Mouse (Mus musculus) retina, postnatal 1 day (tissue): Measurements from ENCODE around the gene Cdk5rap2.

Source experiments
- DNase-seq: peaks from one replicate; pipeline ENCODE4 v3.0.0-alpha.2; 2012

Cdk5rap2 gene

DNA sequence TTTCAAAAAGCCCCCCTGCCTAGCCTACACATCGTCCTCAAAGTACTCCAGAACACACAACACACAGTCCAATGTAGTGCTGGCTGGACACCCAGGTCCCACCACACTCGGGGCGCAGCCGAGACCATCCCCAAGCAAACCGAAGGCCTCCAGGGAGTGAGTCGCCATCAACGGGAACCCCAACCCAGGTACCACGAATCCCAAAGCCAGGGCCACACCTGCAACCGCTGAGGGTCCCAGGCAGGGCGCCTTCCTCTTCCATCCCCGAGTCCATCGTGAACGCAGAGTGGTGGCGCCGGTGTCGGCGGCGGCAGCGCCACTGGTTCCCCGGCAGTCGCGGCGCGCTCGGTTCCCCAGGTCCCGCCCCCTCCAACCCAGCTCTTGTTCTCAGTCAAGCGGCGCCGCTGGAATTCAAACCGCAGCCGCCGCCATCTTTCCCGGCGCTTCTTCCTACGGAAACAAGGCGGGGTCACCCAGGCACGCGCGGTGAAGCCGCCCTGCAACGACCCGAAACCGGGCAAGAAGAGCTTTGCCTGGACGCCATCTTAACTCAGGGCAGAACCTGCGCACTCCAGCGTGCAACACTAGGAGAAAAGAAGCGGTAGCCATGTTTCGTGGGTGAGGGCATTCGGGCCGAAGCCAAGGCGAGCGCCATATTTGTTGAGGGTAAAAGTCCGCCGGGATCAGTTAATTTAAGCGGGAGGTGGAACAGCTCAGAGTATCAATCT lies at the start of gene Cdk5rap2:
TSS of gene Cdk5rap2 (minus strand) at position 450 of the 728 bp plus-strand sequence.
- peak; percentile 99 for DNase-seq

DNA sequence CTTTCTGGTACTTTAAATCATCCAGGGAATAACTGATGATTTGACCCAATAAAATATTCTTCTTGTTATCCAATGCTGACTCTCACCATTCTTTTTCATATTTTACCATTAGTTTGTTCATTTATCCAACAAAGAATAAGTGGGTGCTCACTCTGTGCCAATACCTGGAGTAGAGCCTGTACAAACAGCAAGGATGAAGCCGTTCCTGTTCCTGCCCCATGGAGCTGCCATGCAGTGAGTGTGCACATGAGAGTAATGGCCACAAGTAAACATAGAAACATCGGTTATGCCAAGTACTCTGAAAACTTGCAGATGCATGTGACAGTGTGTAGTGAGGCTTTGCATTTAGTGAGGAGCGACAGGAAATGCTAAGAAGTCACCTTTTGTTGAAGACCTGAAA lies 41.9 kb upstream of the Cdk5rap2 start:
- DNase-seq: no peak

DNA sequence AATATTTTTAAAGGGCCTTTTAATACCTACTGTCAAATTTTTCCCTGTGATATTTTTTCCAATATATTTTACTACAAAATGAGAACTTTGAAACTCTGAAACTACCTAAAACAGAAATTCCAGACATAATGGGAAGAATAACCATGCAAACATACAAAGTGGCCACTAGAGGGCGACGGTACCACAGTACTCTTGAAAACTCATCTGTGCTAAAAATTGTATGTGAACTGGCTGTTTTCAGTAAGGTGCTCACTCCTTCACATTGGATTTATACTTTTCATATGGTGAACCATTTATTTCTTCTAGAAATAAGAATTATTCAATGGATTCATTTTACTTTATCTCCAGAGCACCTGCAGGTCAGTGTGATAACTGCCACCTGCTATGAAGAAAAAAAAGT lies 41.5 kb upstream of the Cdk5rap2 start:
- DNase-seq: peak; percentile 63

DNA sequence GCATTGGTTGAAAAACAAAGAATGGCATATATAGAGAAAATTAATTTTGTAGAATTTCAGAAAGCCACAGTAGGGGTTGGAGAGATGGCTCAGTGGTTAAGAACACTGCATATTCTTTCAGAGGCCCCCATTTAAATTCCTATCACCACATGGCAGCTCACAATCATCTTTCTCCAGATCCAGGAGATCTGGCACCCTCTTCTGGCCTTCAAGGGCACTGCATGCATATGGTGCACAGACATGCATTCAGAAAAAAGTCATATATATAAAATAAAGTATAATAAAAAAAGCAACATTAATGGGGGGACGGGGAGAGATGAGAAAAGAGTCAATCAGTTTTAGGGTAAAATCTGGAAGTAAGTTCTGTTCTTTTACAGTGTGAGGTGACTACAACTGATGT lies 39.4 kb upstream of the Cdk5rap2 start:
- no peak for DNase-seq

DNA sequence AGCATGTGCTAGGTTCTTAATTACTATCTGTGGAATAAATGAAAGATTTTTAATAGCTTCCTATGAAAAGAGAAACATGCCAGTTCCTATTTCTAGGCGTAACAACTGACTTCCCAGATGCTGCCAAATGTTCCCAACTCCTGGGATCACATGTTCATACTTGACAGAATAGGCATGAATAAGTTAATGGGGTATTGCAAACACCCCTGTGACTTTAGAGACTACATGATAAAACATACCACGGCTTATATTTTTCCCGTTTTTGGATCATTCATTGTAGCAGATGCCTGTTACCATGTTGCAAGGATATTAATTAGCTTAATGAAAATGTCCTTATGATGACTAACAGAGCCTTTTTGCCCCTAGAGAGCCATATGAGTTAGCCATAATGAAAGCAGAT lies 36.5 kb upstream of the Cdk5rap2 start:
- no peak for DNase-seq

DNA sequence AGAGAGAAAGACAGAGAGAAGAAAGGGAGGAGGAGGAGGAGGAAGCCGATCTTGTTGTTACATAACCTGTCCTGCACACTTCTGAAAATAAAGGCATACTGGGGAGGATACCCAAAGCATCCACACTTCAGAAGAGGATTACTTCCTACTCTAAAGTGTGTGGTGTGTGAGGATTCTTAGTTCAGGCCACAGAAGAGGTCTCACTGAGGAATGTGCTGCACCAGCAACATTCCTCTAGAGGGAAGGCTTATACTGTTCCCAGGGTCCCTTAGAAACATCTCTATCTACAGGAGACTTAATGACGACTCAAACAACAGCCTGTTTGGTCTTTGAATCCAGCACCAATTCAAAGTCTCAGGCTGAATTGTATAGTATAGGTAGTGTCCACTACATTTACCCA lies 10.0 kb upstream of the Cdk5rap2 start:
- DNase-seq: no peak

DNA sequence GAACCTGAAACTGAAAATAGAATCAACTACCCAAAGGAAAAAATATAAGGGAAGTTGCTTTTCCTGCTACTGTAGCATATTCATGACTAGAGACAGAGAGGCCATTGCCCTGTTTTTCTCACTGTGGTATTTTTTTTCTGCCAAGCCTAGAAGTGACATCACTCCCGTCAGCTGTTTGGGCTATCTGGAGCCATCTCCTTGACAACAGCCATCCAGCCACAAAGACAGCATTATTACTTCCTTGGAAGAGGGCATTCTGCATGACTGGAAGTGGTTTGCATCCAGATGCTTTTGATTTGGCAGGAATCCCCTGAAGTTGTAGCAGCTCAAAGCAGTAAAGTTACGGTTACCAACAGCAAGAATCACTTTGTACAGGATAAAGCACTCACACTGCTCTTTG lies 1.9 kb upstream of the Cdk5rap2 start:
- peak; percentile 86 for DNase-seq

DNA sequence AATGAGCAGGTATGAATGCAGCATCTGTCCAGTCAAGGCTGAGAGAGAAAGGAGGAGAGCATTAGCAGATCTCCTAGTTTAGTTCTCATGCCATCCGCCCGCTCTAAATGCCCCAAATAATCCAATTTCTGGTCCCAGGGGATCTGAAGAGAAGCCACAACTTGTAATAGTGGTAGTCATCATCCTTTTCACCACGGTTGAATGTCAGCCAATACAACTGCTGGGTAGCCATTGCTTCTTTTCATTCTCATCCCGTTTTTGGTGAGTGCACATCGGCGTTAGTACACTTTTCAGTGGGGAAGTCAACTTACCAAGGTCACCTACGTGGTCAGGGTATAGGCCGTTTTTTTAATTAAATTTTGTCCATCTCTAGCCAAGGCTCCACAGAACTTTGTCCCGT lies 787 bp downstream of the Cdk5rap2 start:
- DNase-seq: no peak

DNA sequence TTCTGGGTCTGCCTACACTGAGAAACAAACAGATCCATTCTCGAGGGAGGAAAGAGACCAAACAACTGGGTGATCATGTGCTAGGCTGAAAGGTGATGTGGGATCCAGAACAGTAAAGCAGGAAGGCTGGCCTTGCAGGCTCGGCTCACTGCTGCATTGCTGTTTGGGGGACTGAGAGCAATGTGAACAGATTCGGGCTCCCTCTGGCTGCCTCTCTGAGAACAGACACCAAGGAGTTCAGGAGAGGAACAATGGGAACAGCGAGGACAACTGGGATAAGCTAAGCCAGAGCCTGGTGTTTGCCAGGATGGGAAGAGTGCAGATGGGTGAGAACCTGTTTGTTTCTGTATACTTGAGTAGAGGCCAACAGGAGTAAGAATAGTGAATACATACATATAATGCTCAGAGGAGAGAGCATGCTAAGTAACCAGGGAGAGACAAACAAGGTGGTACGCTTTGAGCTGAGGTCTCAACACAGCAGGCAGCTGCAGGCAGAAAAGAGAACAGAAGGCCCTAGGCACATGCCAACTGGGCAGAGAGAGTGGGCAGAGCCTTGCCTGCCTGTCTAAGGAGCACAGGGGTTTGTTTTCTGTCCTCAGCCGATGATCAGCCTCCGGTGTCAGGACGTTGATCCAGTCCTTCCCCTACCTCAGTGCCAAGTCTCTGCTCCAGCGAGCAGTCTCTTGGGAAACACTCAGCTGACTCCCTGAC lies 8.0 kb downstream of the Cdk5rap2 start:
- peak; percentile 61 for DNase-seq

DNA sequence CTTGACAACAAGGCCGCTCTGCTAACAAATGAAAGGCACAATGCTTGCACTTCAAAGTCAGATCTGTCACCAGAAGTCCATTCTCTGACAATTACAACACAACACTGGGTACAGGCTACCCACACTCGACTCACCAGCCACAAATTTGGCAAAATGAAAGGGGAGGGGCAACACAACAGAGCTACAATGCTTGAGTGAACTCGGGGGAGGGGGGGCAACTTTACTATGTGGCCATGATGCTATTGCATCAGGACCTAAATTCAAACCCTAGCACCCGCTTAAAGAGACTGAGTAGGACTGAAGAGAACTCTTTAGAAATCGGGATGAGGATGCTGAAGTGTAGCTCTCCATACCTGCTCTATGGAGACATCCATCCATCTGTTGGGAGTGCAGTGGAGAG lies 10.8 kb downstream of the Cdk5rap2 start:
- no peak for DNase-seq

DNA sequence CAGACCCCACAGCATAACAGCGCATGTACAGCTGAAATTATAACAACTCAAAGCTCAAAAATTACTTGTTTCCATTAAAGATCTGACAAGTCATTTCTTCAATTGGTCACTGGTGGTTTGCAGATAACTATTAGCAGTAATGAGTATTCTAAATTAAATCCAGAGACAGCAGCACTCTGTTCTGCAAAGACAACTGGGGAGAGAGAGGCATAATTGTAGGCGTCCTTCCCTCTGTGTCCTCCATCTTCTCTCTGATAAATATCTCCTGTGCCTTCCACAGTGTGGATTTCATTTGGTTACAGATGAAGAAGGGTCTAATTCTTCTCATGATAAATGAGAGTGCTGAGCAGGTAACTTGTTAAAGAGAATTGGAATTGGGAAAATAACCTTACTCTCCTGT lies 11.2 kb downstream of the Cdk5rap2 start:
- DNase-seq: no peak

DNA sequence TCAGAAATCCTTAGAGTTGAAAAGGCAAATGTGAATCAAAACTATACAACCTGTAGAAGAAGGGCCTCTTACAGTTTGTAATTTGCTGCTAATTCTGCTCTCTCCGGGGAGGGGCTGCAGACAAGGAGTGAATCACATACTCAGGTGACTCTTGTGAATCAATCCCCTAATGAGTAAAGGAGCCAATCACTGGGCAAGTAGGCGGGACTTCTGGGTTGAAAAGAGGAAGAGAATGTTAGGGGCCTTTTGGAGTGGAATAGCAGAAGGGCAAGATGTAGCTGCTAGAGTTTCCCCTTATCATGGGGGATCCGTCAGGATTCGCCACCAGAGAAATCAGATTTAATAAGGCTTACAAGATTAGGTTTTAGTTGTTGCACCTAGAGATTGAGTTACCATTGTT lies 12.2 kb downstream of the Cdk5rap2 start:
- no peak for DNase-seq

DNA sequence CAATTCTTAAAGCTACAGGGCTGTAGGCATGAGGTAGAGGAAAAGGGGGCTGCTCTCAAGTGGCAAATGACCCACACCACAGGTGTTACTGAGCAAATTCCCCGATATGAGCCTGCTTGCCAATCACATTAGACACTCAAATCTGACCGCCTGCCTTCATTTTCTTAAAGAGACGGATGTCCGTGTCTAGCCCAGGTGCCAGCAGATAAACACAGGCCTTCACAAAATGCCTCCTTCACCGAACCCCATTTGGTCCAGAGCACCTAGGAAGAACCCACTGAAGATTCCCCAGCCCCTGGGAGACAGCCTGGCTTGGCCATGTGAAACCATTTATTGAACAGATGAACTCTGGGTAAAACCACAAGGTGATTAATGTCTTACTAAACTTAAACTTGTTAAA lies 13.5 kb downstream of the Cdk5rap2 start:
- DNase-seq: no peak

DNA sequence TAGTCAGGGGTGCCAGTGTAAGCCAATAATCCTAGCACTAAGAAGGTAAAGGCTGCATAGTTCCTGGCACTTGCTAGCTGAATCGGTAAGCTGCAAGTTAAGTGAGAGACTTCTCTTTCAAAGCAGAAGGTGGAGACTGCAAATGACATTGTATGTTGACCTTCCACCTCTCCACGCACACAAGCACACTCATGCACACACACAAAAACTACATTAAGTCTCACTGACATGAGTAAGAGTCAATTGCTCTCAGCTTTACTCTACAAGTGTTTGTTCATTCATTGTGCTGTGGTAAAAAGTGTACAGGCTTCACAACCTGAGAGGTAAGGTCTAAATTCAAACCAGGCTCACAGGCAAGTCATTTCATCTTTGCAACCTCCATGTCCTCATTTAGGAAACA lies 15.5 kb downstream of the Cdk5rap2 start:
- no peak for DNase-seq

DNA sequence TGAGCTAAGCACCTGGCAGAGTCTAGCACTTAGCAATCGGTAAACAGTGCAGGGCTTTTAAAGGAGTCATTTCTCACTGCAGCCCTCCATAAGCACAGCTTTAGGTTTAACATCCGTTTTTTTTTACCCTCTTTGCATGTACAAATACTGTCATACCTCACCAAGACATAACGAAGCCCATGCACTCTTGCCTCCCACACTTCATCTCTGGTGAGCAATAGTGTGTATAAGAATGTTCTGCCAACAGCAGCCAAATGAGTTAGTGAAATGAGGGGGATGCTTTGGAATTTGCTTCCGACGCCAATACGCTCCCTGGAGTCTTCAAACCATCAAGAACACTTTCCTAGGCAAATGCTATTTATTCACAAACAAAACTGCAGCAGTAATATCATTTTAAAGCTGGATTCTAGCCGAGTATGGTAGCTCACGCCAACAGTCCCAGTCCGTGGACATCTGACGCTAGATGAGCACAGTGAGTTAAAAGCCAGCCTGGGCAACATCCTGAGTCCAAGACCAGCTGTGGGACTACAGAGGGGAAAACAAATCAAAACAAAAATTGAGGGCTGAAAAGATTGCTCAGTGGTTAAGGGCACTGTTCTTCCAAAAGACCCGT lies 18.4 kb downstream of the Cdk5rap2 start:
- DNase-seq: no peak

DNA sequence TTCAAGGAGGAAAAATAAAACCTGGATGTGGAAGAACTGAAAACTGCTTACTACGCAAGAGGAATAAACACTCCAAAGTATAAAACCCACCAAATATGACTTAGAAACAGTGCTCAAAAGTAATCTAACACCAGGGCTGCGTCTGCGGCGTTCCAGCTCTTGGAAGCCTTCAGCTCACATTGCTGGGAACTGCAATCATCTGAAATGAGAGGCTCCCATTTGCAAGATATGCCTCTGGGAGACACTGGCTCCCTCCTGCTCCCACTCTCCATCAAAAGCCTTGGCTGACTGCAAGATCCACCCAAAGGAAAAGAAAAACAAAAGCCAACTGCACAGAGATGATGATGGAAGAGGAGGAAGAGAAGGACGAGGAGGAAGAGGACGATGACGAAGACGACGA lies 19.2 kb downstream of the Cdk5rap2 start:
- no peak for DNase-seq

DNA sequence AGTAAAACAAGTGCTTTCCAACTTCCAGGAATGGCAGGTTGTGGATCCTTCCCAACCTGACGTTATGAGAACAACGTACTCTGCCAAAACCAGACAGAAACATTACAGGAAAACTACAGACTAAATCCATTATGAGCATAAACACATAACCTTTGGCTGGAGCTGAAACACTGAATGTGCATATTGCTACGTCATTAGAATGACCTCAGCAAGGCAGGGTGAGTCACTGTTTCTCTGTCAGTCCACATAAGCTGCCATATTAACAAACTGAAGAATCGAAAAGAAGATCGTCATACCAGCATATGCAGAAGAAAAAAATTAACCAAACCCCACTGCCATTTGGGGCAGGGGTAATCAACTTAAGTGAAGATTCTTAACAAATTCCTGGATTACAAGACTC lies 24.0 kb downstream of the Cdk5rap2 start:
- no peak for DNase-seq

DNA sequence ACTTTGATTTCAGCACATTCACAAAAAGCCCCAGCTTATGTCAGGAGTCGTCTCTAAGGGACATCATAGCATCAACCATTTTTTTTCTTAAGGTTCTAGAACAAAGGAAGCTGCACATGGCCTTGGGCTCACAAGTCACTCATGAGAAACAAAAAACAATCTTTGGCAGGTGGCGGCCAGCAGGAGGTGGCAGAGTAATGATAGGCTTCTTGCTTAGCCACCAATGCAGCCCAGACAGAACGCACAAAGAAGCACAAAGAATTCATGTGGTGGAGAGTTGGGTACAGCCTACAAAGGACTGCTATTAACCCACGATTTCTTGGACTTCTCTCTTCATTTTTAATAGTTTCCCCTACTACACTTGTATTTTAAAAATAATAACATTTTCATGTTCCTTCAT lies 32.9 kb downstream of the Cdk5rap2 start:
- DNase-seq: no peak

DNA sequence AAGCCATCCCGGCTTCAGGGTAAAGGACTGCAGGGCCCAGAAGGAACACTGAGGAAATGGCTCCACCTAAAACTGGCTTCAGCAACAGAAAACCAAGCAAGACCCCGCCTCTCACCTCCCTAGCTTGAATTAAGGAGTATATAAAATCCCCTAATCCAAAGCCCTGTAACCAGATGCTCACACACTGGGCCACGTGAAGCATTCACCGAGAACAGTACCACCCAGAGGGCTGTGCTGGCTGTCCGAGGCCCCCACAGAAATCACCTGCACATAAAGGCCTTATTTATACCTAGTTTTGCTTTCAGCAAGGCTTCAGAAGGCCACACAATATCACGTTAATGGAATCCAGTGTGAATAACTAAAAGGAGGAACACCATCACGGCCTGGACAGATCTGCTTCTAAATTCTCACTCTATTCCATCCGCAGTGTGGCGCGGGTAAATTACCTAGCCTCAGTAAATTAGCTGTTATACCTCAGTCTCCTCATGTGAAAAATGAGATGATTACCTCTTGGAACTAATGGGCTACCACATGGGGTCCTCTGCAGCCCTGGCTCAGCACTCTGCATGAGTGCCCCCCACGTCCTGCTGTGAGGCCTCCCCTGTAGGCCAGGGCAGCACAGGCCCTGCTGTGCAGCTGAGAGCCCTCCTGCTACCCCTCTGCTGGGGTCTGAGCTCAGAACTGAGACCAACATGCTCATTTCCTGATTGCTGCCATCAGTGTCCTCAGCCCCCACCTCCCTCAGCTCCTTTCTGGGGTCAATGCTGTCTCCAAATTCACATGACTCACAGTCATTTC lies 45.0 kb downstream of the Cdk5rap2 start:
- no peak for DNase-seq

DNA sequence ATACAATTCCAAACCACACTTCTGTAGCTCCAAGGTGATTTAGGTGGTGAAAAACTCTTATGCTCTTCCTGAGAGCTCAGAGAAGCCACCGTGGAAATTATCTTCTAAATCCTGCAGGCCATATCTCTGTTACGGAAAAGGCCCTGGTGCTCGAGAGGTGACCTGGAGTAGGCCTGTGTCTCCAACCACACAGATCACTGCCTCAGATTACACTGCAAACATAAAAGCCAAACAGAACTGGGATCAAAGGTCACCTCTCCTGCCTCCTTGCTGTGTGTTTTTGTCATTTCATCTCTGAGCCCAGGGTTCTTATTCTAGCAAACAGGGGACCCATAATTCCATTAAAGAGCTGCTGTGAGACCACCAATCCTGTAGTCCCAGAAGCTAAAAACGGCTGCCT lies 48.9 kb downstream of the Cdk5rap2 start:
- DNase-seq: no peak

DNA sequence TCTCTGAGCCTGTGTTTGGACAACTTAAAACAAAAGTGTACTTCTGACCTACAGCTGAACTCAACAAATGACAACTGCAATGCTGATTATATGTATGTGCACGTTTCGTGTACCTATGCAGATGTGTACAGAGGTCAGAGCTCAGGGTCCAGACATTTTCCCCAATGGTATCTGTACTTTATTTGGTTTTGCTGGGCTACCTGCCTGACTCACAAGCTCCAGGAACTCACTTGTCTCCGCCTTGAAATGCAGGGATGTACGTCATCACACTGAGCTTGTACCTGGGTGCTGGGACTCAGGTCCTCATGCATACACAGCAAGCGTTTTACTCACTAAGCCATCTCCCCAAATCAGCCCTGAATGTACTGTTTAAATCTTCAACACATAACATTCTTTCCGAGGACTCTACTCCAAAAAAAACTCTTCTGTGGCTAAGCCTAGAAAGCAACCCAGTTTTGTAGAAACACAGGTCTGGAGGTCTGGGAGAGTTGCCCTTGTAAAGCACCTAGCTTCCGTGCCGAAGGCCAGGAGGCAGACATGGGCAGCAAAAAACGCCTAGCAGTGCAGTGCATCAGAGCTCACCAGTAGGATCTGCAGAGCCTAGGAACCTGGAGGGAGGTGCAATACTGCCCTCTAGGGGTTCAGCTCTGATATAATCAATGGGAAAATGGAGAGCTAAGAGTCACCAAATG lies 54.4 kb downstream of the Cdk5rap2 start:
- peak; percentile 77 for DNase-seq

DNA sequence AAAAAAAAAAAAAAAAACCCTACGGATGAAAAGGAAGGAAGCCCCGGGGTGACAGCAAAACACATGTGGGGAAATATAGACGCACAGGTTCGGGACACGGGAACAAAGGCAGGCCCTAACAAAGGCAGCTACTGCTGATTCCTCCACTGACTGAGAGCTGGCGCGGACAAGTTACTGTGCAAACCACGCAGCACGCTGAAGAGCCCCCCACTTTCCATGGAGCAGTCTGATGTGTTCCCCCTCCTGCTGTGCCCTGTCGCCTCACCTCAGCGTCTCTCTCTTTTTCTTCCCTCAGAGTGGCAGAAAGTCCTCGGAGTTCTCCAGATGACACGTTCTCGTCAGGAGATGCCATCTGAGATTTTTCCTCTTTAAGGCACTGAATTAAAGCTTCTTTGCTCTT lies 55.8 kb downstream of the Cdk5rap2 start:
- peak; percentile 30 for DNase-seq

DNA sequence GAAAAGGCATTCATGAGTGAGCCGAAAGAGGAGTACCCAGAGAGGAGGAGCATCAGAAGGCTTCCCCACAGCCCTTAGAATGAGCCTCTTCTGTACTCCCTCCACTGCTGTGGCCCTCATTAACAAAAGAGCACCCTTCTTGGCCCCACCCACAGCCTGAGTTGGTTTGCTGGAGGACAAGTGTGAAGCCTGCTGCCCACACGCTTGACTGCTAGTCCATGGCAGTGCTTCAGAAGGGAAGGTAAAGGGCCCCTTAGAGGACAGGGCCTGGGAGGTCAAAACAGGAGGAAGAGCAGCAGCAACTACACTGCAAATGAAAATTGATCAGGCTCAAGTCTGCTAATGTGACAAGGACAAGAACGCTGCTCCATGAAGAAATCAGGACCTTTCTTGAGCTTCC lies 56.6 kb downstream of the Cdk5rap2 start:
- DNase-seq: no peak
